ENCODE assay signal across 18 mouse cellular contexts in the genomic region with DNA sequence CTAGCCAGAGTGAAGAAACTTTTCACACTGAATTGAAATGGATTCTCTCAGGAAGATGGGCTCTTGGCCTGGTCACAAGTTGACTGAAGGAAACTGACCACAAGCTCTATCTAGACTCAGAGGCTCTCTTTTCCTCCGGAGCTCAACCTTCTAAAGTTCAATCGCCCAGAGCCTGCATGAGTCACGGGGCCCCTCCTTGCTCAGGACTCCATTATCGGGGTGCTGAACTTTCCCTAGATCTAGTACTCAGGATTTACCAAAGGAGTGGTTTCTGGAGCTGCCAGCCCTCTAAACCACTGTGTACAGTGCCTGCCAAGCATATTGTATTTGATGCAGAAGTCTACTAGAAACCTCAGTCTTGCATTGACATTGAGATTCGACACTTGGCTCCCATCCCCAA. TPM values are rescaled to one million over a fixed set of nuclear protein-coding genes. Genes with fewer than 3 reads are reported as not detected.
DNase-seq lines count a peak whose midpoint lies in the region; ATAC-seq and TF ChIP-seq lines count a peak whose summit lies in the region.
"Had no signal": no experiment of that assay in that cellular context is flagged by ENCODE, and none has a peak within 500 bp of the region (broad histone marks: within the 10 kb centered on the region; RNA-seq: fewer than 3 reads in every experiment).

No protein-coding gene starts in this region.

- no peak overlapping the region for H3K9ac ChIP-seq in heart, embryonic 12.5 days
- no peak overlapping the region for H3K9ac ChIP-seq in stomach, postnatal 0 days (ENCODE audit: low read length)

- no peak for ATAC-seq in heart, embryonic 12.5 days (ENCODE audit: insufficient number of reproducible peaks, low FRiP score)
- peak; percentile 92 for ATAC-seq in stomach, postnatal 0 days (ENCODE audit: low FRiP score, low TSS enrichment)
- ATAC-seq: activated CD4-positive, CD25-positive, alpha-beta regulatory T cell, adult 4 months; CD4-positive, CD25-positive, alpha-beta regulatory T cell, adult 4 months; Patski had no signal

- peaks cover 3% of the 10 kb centered on the region; the same call in 1 of the 2 replicates for H3K9me3 ChIP-seq in heart, embryonic 12.5 days (replicated peaks)
- H3K9me3 ChIP-seq in stomach, postnatal 0 days (ENCODE audit: control insufficient read depth, low read length), result no peaks in the 10 kb centered on the region
- H3K9me3 ChIP-seq: G1E had no signal

- no peaks in the 10 kb centered on the region for H3K36me3 ChIP-seq in heart, embryonic 12.5 days
- no peaks in the 10 kb centered on the region for H3K36me3 ChIP-seq in stomach, postnatal 0 days (ENCODE audit: control insufficient read depth, insufficient read depth, low read length)
- H3K36me3 ChIP-seq: G1E had no signal

- TF ChIP-seq EP300 in stomach, postnatal 0 days (optimal IDR thresholded peaks at IDR 0.05), result no peak

- H3K27ac ChIP-seq in heart, embryonic 12.5 days (ENCODE audit: poor library complexity, severe bottlenecking), result no peak overlapping the region
- H3K27ac ChIP-seq in stomach, postnatal 0 days (replicated peaks), result no peak overlapping the region
- no peak overlapping the region for H3K27ac ChIP-seq in layer of hippocampus, adult 2 months

- no peak for TF ChIP-seq CTCF in stomach, postnatal 0 days (IDR thresholded peaks at IDR 0.05; ENCODE audit: low read depth)
- no peak for TF ChIP-seq CTCF in layer of hippocampus, adult 2 months (conservative IDR thresholded peaks at IDR 0.05)

- H3K4me1 ChIP-seq in heart, embryonic 12.5 days (replicated peaks), result no peaks in the 10 kb centered on the region
- no peaks in the 10 kb centered on the region for H3K4me1 ChIP-seq in stomach, postnatal 0 days (replicated peaks; ENCODE audit: control insufficient read depth, insufficient read depth)

- DNase-seq in heart, adult 11 months, result peak; percentile 72
- DNase-seq in stomach, postnatal 0 days (ENCODE audit: low spot score), result peak; percentile 74
- no peak for DNase-seq in layer of hippocampus, adult 2 months (ENCODE audit: low spot score in 2 of 2)
- DNase-seq: adrenal gland, adult 2 months; adrenal gland, adult 8-10 months; adrenal gland, postnatal 10 days; adrenal gland, postnatal 14 days; adrenal gland, postnatal 25 days; adrenal gland, postnatal 36 days; B cell, adult 2 months; cerebellum, adult 11 months; cerebellum, adult 11-12 months; cerebellum, adult 18-20 months had no signal

- H3K27me3 ChIP-seq in heart, embryonic 12.5 days (replicated peaks), result no peaks in the 10 kb centered on the region
- no peaks in the 10 kb centered on the region for H3K27me3 ChIP-seq in stomach, postnatal 0 days (ENCODE audit: control insufficient read depth, insufficient read depth, low read length)

- H3K4me2 ChIP-seq in heart, embryonic 12.5 days, result no peak overlapping the region
- no peak overlapping the region for H3K4me2 ChIP-seq in stomach, postnatal 0 days (replicated peaks; ENCODE audit: low read depth)

- 77% methylated on average over 5 of the region's 5 CpGs for WGBS in heart, embryonic 12.5 days
- WGBS in stomach, postnatal 0 days, result 68% methylated on average over 5 of the region's 5 CpGs

- H3K4me3 ChIP-seq in heart, embryonic 12.5 days, result no peak overlapping the region
- no peak overlapping the region for H3K4me3 ChIP-seq in stomach, postnatal 0 days (ENCODE audit: low read depth, low read length)
- H3K4me3 ChIP-seq in layer of hippocampus, adult 2 months, result no peak overlapping the region

RNA-seq across cellular contexts. Expression of gene Acadsb, which starts 46.3 kb away (rescaled TPM):
- polyA plus RNA-seq in heart, embryonic 12.5 days (2016; fragmentation: Nextera tagmentation; extraction: Ambion mirVana), result 87.4 and 87.6 TPM in 2 replicates
- polyA plus RNA-seq in stomach, postnatal 0 days (2015; fragmentation: Nextera tagmentation; extraction: Ambion mirVana), result 54.5 and 59.1 TPM in 2 replicates
- total RNA-seq in layer of hippocampus, adult 2 months (2021), result 10 to 100 TPM; 83.9 to 92.3 TPM

RNA-seq across cellular contexts. Expression of gene Ikzf5, which starts 46.4 kb away (rescaled TPM):
- 12.0 and 14.3 TPM in 2 replicates for polyA plus RNA-seq in heart, embryonic 12.5 days (2016; fragmentation: Nextera tagmentation; extraction: Ambion mirVana)
- polyA plus RNA-seq in stomach, postnatal 0 days (2015; fragmentation: Nextera tagmentation; extraction: Ambion mirVana), result 6.4 and 6.8 TPM in 2 replicates
- 10 to 100 TPM; 52.3 to 55.6 TPM for total RNA-seq in layer of hippocampus, adult 2 months (2021)

Comparison
In these comparisons a context has a peak if more than half of its experiments do, and no peak if none do; other contexts are left out.
1. DNase-seq: peak in heart, adult 11 months (single experiment) and stomach, postnatal 0 days (single experiment); none in layer of hippocampus, adult 2 months (0 of 2).